Mouse (Mus musculus) MEL (cell line): ENCODE measurements around the gene Gm15130. TPM values are rescaled to one million over a fixed set of nuclear protein-coding genes. Genes with fewer than 3 reads are reported as not detected.

ENCODE experiments used
- polyA plus RNA-seq, 2 experiments: library from polyadenylated mRNA; stranded (reverse) in 1 of 2; unstranded in 1 of 2; fragments of >175 nt in 1 of 2; fragments of >200 nt in 1 of 2; gene quantifications; 2 replicates each; pipeline versions ENCODE4 v1.2.1 to v1.2.4; 2012; ENCODE audit warnings: low replicate concordance in 2 of 2, low read depth in 1 of 2; ENCODE audit not compliant: insufficient read length in 2 of 2, insufficient read depth in 1 of 2, missing spikeins in 1 of 2
- total RNA-seq: library from RNA; depleted of rRNA; stranded (reverse); fragments of 300-350 nt; gene quantifications from 2 replicates; pipeline ENCODE4 v1.2.3, GENCODE M21; 2012; rRNA removed

The Gm15130 gene
- total and polyA plus RNA-seq, 3 experiments: not detected

Other genes with a start within 250 kb of the Gm15130 start
- not detected in 2 replicates for gene Ano3, start 202.0 kb downstream of the Gm15130 start, total RNA-seq
- not detected for gene Ano3, start 202.0 kb downstream of the Gm15130 start, polyA plus RNA-seq
- not detected in 2 replicates for gene Gm13941, start 47.0 kb downstream of the Gm15130 start, total RNA-seq
- gene Gm13941, start 47.0 kb downstream of the Gm15130 start, polyA plus RNA-seq: not detected
- gene 4930430A15Rik, start 76.7 kb upstream of the Gm15130 start, total RNA-seq: not detected in 2 replicates
- gene 4930430A15Rik, start 76.7 kb upstream of the Gm15130 start, polyA plus RNA-seq: not detected
- gene Olfr1275, start 82.3 kb upstream of the Gm15130 start, total RNA-seq: not detected in 2 replicates
- not detected for gene Olfr1275, start 82.3 kb upstream of the Gm15130 start, polyA plus RNA-seq
- not detected in 2 replicates for gene Olfr1276, start 101.6 kb upstream of the Gm15130 start, total RNA-seq
- gene Olfr1276, start 101.6 kb upstream of the Gm15130 start, polyA plus RNA-seq: not detected
- not detected in 2 replicates for gene Olfr1277, start 121.2 kb upstream of the Gm15130 start, total RNA-seq
- not detected for gene Olfr1277, start 121.2 kb upstream of the Gm15130 start, polyA plus RNA-seq
- not detected in 2 replicates for gene Olfr1278, start 137.2 kb upstream of the Gm15130 start, total RNA-seq
- not detected for gene Olfr1278, start 137.2 kb upstream of the Gm15130 start, polyA plus RNA-seq
- gene Olfr1279, start 147.7 kb upstream of the Gm15130 start, total RNA-seq: not detected in 2 replicates
- gene Olfr1279, start 147.7 kb upstream of the Gm15130 start, polyA plus RNA-seq: not detected
- not detected in 2 replicates for gene Olfr1280, start 161.1 kb upstream of the Gm15130 start, total RNA-seq
- gene Olfr1280, start 161.1 kb upstream of the Gm15130 start, polyA plus RNA-seq: not detected
- not detected in 2 replicates for gene Olfr1281, start 173.6 kb upstream of the Gm15130 start, total RNA-seq
- gene Olfr1281, start 173.6 kb upstream of the Gm15130 start, polyA plus RNA-seq: not detected
- not detected in 2 replicates for gene Olfr1282, start 183.1 kb upstream of the Gm15130 start, total RNA-seq
- not detected for gene Olfr1282, start 183.1 kb upstream of the Gm15130 start, polyA plus RNA-seq
- not detected in 2 replicates for gene Olfr1283, start 213.9 kb upstream of the Gm15130 start, total RNA-seq
- gene Olfr1283, start 213.9 kb upstream of the Gm15130 start, polyA plus RNA-seq: not detected
- not detected in 2 replicates for gene Olfr1284, start 222.6 kb upstream of the Gm15130 start, total RNA-seq
- not detected for gene Olfr1284, start 222.6 kb upstream of the Gm15130 start, polyA plus RNA-seq